Mouse (Mus musculus): ENCODE measurements at regions not wholly inside any gene's neighbourhood (a gene's known extent, or its start where the extent isn't known, plus 50 kb on each side); places are given as distances from the start of the nearest gene placed in this dataset.
A peak's percentile ranks its signal among the peaks of the same experiment; 100 is the strongest.

GRCm38 (mm10) chr3:77051884-77052283, 977.8 kb downstream of the Fstl5 start:
- peak; percentile 58; the same call in 1 of the 2 replicates for ATAC-seq
- no peaks in the 10 kb centered on the region for H3K36me3 ChIP-seq (ENCODE audit: control insufficient read depth, insufficient read depth, low read length)
- no peaks in the 10 kb centered on the region for H3K9me3 ChIP-seq (ENCODE audit: control insufficient read depth, low read length)
- no peak overlapping the region for H3K27ac ChIP-seq (ENCODE audit: low read length)
- no peak overlapping the region for H3K4me2 ChIP-seq (ENCODE audit: low read depth, low read length)
- no peaks in the 10 kb centered on the region for H3K4me1 ChIP-seq (ENCODE audit: control insufficient read depth, insufficient read depth, low read length)
- H3K4me3 ChIP-seq (ENCODE audit: low read length): no peak overlapping the region
- 90% methylated on average over 1 of the region's 1 CpGs for WGBS
- H3K27me3 ChIP-seq (replicated peaks; ENCODE audit: control insufficient read depth, insufficient read depth, low read length): no peaks in the 10 kb centered on the region
- no peak overlapping the region for H3K9ac ChIP-seq (ENCODE audit: low read depth, low read length)

GRCm38 (mm10) chr3:77075055-77075454, 1001.0 kb downstream of the Fstl5 start:
- Histone ChIP-seq H3K27ac (ENCODE audit: low read length) (no peak overlapping the region), H3K27me3 (replicated peaks; ENCODE audit: control insufficient read depth, insufficient read depth, low read length) (no peaks in the 10 kb centered on the region), H3K4me3 (ENCODE audit: low read length) (no peak overlapping the region), H3K4me2 (ENCODE audit: low read depth, low read length) (no peak overlapping the region), H3K4me1 (ENCODE audit: control insufficient read depth, insufficient read depth, low read length) (no peaks in the 10 kb centered on the region), H3K36me3 (ENCODE audit: control insufficient read depth, insufficient read depth, low read length) (no peaks in the 10 kb centered on the region), H3K9me3 (ENCODE audit: control insufficient read depth, low read length) (no peaks in the 10 kb centered on the region), H3K9ac (ENCODE audit: low read depth, low read length) (no peak overlapping the region)
- no peak for ATAC-seq

GRCm38 (mm10) chr3:77091812-77092211, 1017.7 kb downstream of the Fstl5 start:
- no peak for ATAC-seq
- H3K27ac ChIP-seq (ENCODE audit: low read length): no peak overlapping the region
- H3K9ac ChIP-seq (ENCODE audit: low read depth, low read length): no peak overlapping the region
- 71% methylated on average over 3 of the region's 3 CpGs for WGBS
- H3K4me1 ChIP-seq (ENCODE audit: control insufficient read depth, insufficient read depth, low read length): no peaks in the 10 kb centered on the region
- no peak overlapping the region for H3K4me2 ChIP-seq (ENCODE audit: low read depth, low read length)
- no peak overlapping the region for H3K4me3 ChIP-seq (ENCODE audit: low read length)
- no peaks in the 10 kb centered on the region for H3K27me3 ChIP-seq (replicated peaks; ENCODE audit: control insufficient read depth, insufficient read depth, low read length)
- H3K36me3 ChIP-seq (ENCODE audit: control insufficient read depth, insufficient read depth, low read length): no peaks in the 10 kb centered on the region
- no peaks in the 10 kb centered on the region for H3K9me3 ChIP-seq (ENCODE audit: control insufficient read depth, low read length)

- Histone ChIP-seq H3K36me3 (ENCODE audit: control insufficient read depth, insufficient read depth, low read length) (no peaks in the 10 kb centered on the region), H3K27me3 (replicated peaks; ENCODE audit: control insufficient read depth, insufficient read depth, low read length) (no peaks in the 10 kb centered on the region), H3K4me2 (ENCODE audit: low read depth, low read length) (no peak overlapping the region), H3K4me3 (ENCODE audit: low read length) (no peak overlapping the region), H3K9ac (ENCODE audit: low read depth, low read length) (no peak overlapping the region), H3K9me3 (ENCODE audit: control insufficient read depth, low read length) (no peaks in the 10 kb centered on the region), H3K4me1 (ENCODE audit: control insufficient read depth, insufficient read depth, low read length) (no peaks in the 10 kb centered on the region), H3K27ac (ENCODE audit: low read length) (no peak overlapping the region)
- 67% methylated on average over 2 of the region's 2 CpGs for WGBS
- no peak for ATAC-seq
These were observed 1038.9 kb downstream of the Fstl5 start for GRCm38 (mm10) chr3:77112969-77113368.

- H3K4me1 ChIP-seq (ENCODE audit: control insufficient read depth, insufficient read depth, low read length): no peaks in the 10 kb centered on the region
- no peaks in the 10 kb centered on the region for H3K27me3 ChIP-seq (replicated peaks; ENCODE audit: control insufficient read depth, insufficient read depth, low read length)
- no peaks in the 10 kb centered on the region for H3K36me3 ChIP-seq (ENCODE audit: control insufficient read depth, insufficient read depth, low read length)
- H3K9ac ChIP-seq (ENCODE audit: low read depth, low read length): no peak overlapping the region
- no peak overlapping the region for H3K4me3 ChIP-seq (ENCODE audit: low read length)
- H3K9me3 ChIP-seq (ENCODE audit: control insufficient read depth, low read length): no peaks in the 10 kb centered on the region
- 85% methylated on average over 8 of the region's 8 CpGs for WGBS
- H3K27ac ChIP-seq (ENCODE audit: low read length): no peak overlapping the region
- H3K4me2 ChIP-seq (ENCODE audit: low read depth, low read length): no peak overlapping the region
- no peak for ATAC-seq
These were observed 1046.5 kb downstream of the Fstl5 start for GRCm38 (mm10) chr3:77120581-77120980.

GRCm38 (mm10) chr3:77151636-77152035, 1077.6 kb downstream of the Fstl5 start:
- no peak overlapping the region for H3K4me2 ChIP-seq (ENCODE audit: low read depth, low read length)
- H3K27me3 ChIP-seq (replicated peaks; ENCODE audit: control insufficient read depth, insufficient read depth, low read length): no peaks in the 10 kb centered on the region
- H3K9me3 ChIP-seq (ENCODE audit: control insufficient read depth, low read length): no peaks in the 10 kb centered on the region
- no peaks in the 10 kb centered on the region for H3K36me3 ChIP-seq (ENCODE audit: control insufficient read depth, insufficient read depth, low read length)
- 64% methylated on average over 1 of the region's 1 CpGs for WGBS
- no peak for ATAC-seq
- H3K4me1 ChIP-seq (ENCODE audit: control insufficient read depth, insufficient read depth, low read length): no peaks in the 10 kb centered on the region
- no peak overlapping the region for H3K4me3 ChIP-seq (ENCODE audit: low read length)
- H3K27ac ChIP-seq (ENCODE audit: low read length): no peak overlapping the region
- no peak overlapping the region for H3K9ac ChIP-seq (ENCODE audit: low read depth, low read length)

GRCm38 (mm10) chr3:77197828-77198227, 1123.8 kb downstream of the Fstl5 start:
- Histone ChIP-seq H3K9ac (ENCODE audit: low read depth, low read length) (no peak overlapping the region), H3K4me2 (ENCODE audit: low read depth, low read length) (no peak overlapping the region), H3K4me3 (ENCODE audit: low read length) (no peak overlapping the region), H3K27me3 (replicated peaks; ENCODE audit: control insufficient read depth, insufficient read depth, low read length) (no peaks in the 10 kb centered on the region), H3K27ac (ENCODE audit: low read length) (no peak overlapping the region), H3K4me1 (ENCODE audit: control insufficient read depth, insufficient read depth, low read length) (no peaks in the 10 kb centered on the region), H3K9me3 (ENCODE audit: control insufficient read depth, low read length) (no peaks in the 10 kb centered on the region; the same call in 1 of the 2 replicates), H3K36me3 (ENCODE audit: control insufficient read depth, insufficient read depth, low read length) (no peaks in the 10 kb centered on the region)
- WGBS: 76% methylated on average over 1 of the region's 1 CpGs
- ATAC-seq: no peak

GRCm38 (mm10) chr3:77198265-77198664, 1124.2 kb downstream of the Fstl5 start:
- WGBS: 53% methylated on average over 2 of the region's 2 CpGs
- no peak for ATAC-seq
- Histone ChIP-seq H3K36me3 (ENCODE audit: control insufficient read depth, insufficient read depth, low read length) (no peaks in the 10 kb centered on the region), H3K9ac (ENCODE audit: low read depth, low read length) (no peak overlapping the region), H3K4me2 (ENCODE audit: low read depth, low read length) (no peak overlapping the region), H3K27me3 (replicated peaks; ENCODE audit: control insufficient read depth, insufficient read depth, low read length) (no peaks in the 10 kb centered on the region), H3K4me3 (ENCODE audit: low read length) (no peak overlapping the region), H3K4me1 (ENCODE audit: control insufficient read depth, insufficient read depth, low read length) (no peaks in the 10 kb centered on the region), H3K27ac (ENCODE audit: low read length) (no peak overlapping the region), H3K9me3 (ENCODE audit: control insufficient read depth, low read length) (no peaks in the 10 kb centered on the region; the same call in 1 of the 2 replicates)

- Histone ChIP-seq H3K9me3 (ENCODE audit: control insufficient read depth, low read length) (no peaks in the 10 kb centered on the region), H3K27ac (ENCODE audit: low read length) (no peak overlapping the region), H3K4me1 (ENCODE audit: control insufficient read depth, insufficient read depth, low read length) (no peaks in the 10 kb centered on the region), H3K9ac (ENCODE audit: low read depth, low read length) (no peak overlapping the region), H3K36me3 (ENCODE audit: control insufficient read depth, insufficient read depth, low read length) (no peaks in the 10 kb centered on the region), H3K4me2 (ENCODE audit: low read depth, low read length) (no peak overlapping the region), H3K27me3 (replicated peaks; ENCODE audit: control insufficient read depth, insufficient read depth, low read length) (no peaks in the 10 kb centered on the region), H3K4me3 (ENCODE audit: low read length) (no peak overlapping the region)
- no peak for ATAC-seq
- WGBS: 55% methylated on average over 1 of the region's 1 CpGs
These were observed 1151.9 kb downstream of the Fstl5 start for GRCm38 (mm10) chr3:77226007-77226406.
